Mouse (Mus musculus) 416B (cell line): ENCODE measurements around the gene Gal3st2b.
A peak's percentile ranks its signal among the peaks of the same experiment; 100 is the strongest.
"Not testable (repeated sequence)": the region's sequence is repeated elsewhere in the genome, so short reads cannot be mapped to it uniquely, and the experiment has no call there.

Experiments
- DNase-seq: peaks from one replicate; pipeline ENCODE4 v3.0.0; 2011; ENCODE audit warnings: low read depth

Gene Gal3st2b

GRCm38 (mm10) chr1:93980932-93981331, 62.8 kb downstream of the Gal3st2b start:
- DNase-seq, result not testable (repeated sequence)

DNA sequence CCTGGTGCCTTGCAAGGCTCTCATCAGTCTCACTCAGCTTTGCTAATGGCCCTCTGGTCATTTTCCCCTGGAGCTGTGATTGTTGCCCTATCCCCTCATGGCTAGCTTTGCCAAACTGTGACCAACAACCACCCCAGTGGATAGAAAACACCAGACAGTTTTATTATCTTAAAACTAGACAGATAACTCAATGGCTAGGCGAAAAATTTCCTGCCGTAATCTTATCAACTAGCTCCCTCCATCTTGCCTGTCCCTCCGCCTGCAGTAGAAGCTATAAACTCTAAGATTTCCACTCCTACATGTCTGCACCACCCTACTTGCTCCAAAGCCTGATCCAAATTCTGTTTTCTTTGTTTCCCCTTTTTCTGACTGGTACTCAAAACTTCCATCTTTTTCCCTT, 68.1 kb downstream of the Gal3st2b start:
- DNase-seq, result no peak

- DNase-seq, result peak; percentile 28
Measured at GRCm38 (mm10) chr1:93988786-93989185, 70.7 kb downstream of the Gal3st2b start.

DNA sequence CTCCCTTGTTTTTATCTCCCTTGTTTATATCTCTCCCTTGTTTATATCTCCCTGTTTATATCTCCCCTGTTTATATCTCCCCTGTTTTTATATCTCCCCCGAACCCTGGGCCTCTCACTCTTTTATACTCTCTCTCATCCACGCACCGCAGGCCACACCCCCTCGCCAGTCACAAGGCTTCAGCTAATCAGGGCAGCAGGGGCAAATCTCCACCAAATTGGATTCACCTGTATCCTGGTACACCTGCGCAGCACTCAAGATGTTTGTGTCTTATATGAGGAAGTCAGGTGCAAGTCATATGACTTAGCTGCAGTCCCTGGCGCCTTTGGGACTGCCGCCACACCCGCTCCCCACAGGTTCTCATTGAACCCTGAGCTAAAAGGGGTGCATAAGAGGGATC, 72.1 kb downstream of the Gal3st2b start, which contains the start of gene Gal3st2c:
Gene Gal3st2c, plus strand, starts transcription at position 301 of the 400 bp plus-strand sequence.
- not testable (repeated sequence) for DNase-seq

DNA sequence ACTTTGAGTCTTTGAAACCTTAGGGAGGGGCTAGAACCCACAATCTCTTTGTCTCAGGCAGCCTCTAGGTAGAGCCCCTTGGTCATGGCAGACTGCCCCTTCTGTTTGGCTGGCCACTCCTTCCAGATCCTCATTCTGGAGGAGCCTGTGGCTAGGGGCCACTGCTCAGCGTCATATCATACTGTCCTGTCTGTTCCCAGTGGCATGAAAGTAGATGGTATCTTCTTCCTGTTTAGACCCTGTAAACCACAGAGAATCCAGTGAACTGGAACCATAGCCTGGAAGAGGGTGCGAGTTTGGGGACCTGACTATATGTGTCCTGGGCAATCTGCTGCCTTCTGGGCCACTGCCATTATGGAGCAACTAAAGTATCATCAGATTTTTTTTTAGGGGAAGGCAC, 73.0 kb downstream of the Gal3st2b start:
- DNase-seq, result peak; percentile 70

- not testable (repeated sequence) for DNase-seq
Measured at GRCm38 (mm10) chr1:93991491-93991890, 73.4 kb downstream of the Gal3st2b start.
